Mouse (Mus musculus) common myeloid progenitor, adult 5-6 weeks (primary cell): ENCODE measurements around the gene D930020B18Rik. TPM values are rescaled to one million over a fixed set of nuclear protein-coding genes. Genes with fewer than 3 reads are reported as not detected.

Experiments used
- ATAC-seq: replicated peaks from 2 replicates; pipeline ENCODE4 v1.8.0; 2016; ENCODE audit warnings: low read depth, mild to moderate bottlenecking, moderate TSS enrichment, inconsistent platforms; ENCODE audit not compliant: poor library complexity, severe bottlenecking
- total RNA-seq: library from RNA; stranded (forward); fragments of 200-1000, 187-1606 nt; gene quantifications from 2 replicates; pipeline ENCODE4 v1.2.3, GENCODE M21; 2017

The D930020B18Rik gene
- total RNA-seq, 1 experiment from 2014 or later, result 0.05 TPM

- ATAC-seq, result no peak
Measured at GRCm38 (mm10) chr10:121636276-121636675, 5.1 kb upstream of the D930020B18Rik start.

GRCm38 (mm10) chr10:121639573-121639972, 1.8 kb upstream of the D930020B18Rik start:
- no peak for ATAC-seq

- peak; percentile 75 for ATAC-seq
Measured at GRCm38 (mm10) chr10:121640150-121640930, 1.0 kb upstream of the D930020B18Rik start.

GRCm38 (mm10) chr10:121640944-121641271, 480 bp upstream of the D930020B18Rik start:
- ATAC-seq, result no peak

GRCm38 (mm10) chr10:121642054-121642947, 913 bp downstream of the D930020B18Rik start:
- peak; percentile 14 for ATAC-seq

- ATAC-seq, result no peak
Measured at GRCm38 (mm10) chr10:121646294-121646693, 4.9 kb downstream of the D930020B18Rik start.

- ATAC-seq, result no peak
Measured at GRCm38 (mm10) chr10:121653079-121653478, 11.7 kb downstream of the D930020B18Rik start.

- ATAC-seq, result no peak
Measured at GRCm38 (mm10) chr10:121655907-121656306, 14.5 kb downstream of the D930020B18Rik start.

- ATAC-seq, result no peak
Measured at GRCm38 (mm10) chr10:121662711-121663110, 21.3 kb downstream of the D930020B18Rik start.

- no peak for ATAC-seq
Measured at GRCm38 (mm10) chr10:121663599-121663998, 22.2 kb downstream of the D930020B18Rik start.

GRCm38 (mm10) chr10:121665631-121666145, 24.3 kb downstream of the D930020B18Rik start:
- ATAC-seq, result no peak

- ATAC-seq, result no peak
Measured at GRCm38 (mm10) chr10:121669103-121669502, 27.7 kb downstream of the D930020B18Rik start.

- ATAC-seq, result no peak
Measured at GRCm38 (mm10) chr10:121677019-121677418, 35.6 kb downstream of the D930020B18Rik start.

- 0 out of 2 replicates have a peak, but pooled peaks have one; percentile 22 for ATAC-seq
Measured at GRCm38 (mm10) chr10:121680902-121681301, 39.5 kb downstream of the D930020B18Rik start.

GRCm38 (mm10) chr10:121682539-121682938, 41.2 kb downstream of the D930020B18Rik start:
- ATAC-seq, result 0 out of 2 replicates have a peak, but pooled peaks have one; percentile 36

- no peak for ATAC-seq
Measured at GRCm38 (mm10) chr10:121686153-121686660, 44.8 kb downstream of the D930020B18Rik start.

GRCm38 (mm10) chr10:121687511-121687910, 46.1 kb downstream of the D930020B18Rik start:
- no peak for ATAC-seq

- peak; percentile 88 for ATAC-seq
Measured at GRCm38 (mm10) chr10:121689591-121690314, 48.4 kb downstream of the D930020B18Rik start.

- peak; percentile 37 for ATAC-seq
Measured at GRCm38 (mm10) chr10:121692944-121693579, 51.7 kb downstream of the D930020B18Rik start.
